Mouse (Mus musculus): ENCODE data around the gene Otud7a. TPM values are rescaled to one million over a fixed set of nuclear protein-coding genes. Genes with fewer than 3 reads are reported as not detected.

The Otud7a gene
- total and polyA plus RNA-seq, 3 experiments: not detected

DNA sequence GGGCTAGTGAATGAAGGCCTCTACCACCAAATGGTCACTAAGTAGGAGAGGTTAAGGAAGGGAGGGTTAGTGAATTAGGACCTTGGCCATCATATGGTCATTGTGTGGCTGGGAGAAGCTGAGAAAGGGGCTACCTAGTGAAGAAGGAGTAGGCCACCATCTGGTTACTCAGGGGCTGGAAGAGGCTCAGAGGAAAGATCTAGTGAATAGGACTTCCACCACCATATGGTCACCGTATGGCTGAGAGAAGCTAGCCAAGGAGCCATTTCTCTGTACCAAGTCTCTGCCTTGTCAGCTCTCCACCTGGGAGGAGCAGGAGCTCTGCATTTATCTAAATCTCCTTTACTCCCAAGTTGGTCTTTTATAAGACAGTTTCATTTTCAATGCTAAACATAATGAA, 75.7 kb downstream of the Otud7a start:
- H3K9ac ChIP-seq (ENCODE audit: control insufficient read depth, low read depth, low read length, poor library complexity, severe bottlenecking): no peak overlapping the region
- H3K9me3 ChIP-seq (replicated peaks; ENCODE audit: insufficient read depth, low read length): no peaks in the 10 kb centered on the region
- no peaks in the 10 kb centered on the region for H3K79me2 ChIP-seq (ENCODE audit: control insufficient read depth, insufficient read depth, low read length, poor library complexity)
- no peak for DNase-seq (ENCODE audit: low read depth, low spot score)
- no peaks in the 10 kb centered on the region for H3K27me3 ChIP-seq (ENCODE audit: control insufficient read depth in 1 of 2, insufficient read depth in 2 of 2, low read length in 2 of 2)
- TF ChIP-seq NRF1 (IDR thresholded peaks at IDR 0.05; ENCODE audit: insufficient read depth, low read depth, low read length, poor library complexity, severe bottlenecking): no peak
- no peak for TF ChIP-seq MYC (IDR thresholded peaks at IDR 0.05; ENCODE audit: low read depth, low read length)
- H3K4me3 ChIP-seq (ENCODE audit: control insufficient read depth in 1 of 2, insufficient read depth in 1 of 2, low read depth in 2 of 2, low read length in 2 of 2): no peak overlapping the region
- no peak overlapping the region for H3K27ac ChIP-seq (ENCODE audit: control insufficient read depth, low read depth, low read length)
- H3K36me3 ChIP-seq (ENCODE audit: control insufficient read depth in 1 of 2, insufficient read depth in 2 of 2, low read length in 2 of 2): no peaks in the 10 kb centered on the region
- no peaks in the 10 kb centered on the region for H3K4me1 ChIP-seq (ENCODE audit: control insufficient read depth in 1 of 2, insufficient read depth in 2 of 2, low read length in 2 of 2)

DNA sequence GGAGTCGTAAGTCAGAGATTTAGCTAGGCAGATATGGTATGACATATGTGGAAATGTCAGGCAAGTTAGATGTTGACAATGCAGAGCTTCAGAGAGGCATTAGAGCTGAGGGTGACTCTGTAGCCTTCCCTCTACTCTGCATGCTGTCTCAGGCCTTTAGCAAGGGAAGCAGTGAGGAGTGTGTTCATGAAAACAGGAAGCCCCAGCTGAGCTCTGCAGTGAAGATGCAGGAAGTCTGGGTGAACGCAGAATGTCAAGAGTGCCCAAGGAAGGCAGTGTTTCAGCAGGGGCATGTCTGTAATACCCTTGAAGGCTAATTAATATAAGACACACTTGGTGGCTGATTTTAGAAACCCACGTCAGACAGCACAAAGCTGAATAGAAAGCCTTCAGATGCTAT, 77.9 kb downstream of the Otud7a start:
- Histone ChIP-seq H3K27ac (ENCODE audit: control insufficient read depth, low read depth, low read length) (no peak overlapping the region), H3K36me3 (ENCODE audit: control insufficient read depth in 1 of 2, insufficient read depth in 2 of 2, low read length in 2 of 2) (no peaks in the 10 kb centered on the region), H3K27me3 (ENCODE audit: control insufficient read depth in 1 of 2, insufficient read depth in 2 of 2, low read length in 2 of 2) (no peaks in the 10 kb centered on the region), H3K9me3 (replicated peaks; ENCODE audit: insufficient read depth, low read length) (no peaks in the 10 kb centered on the region), H3K79me2 (ENCODE audit: control insufficient read depth, insufficient read depth, low read length, poor library complexity) (no peaks in the 10 kb centered on the region), H3K4me1 (ENCODE audit: control insufficient read depth in 1 of 2, insufficient read depth in 2 of 2, low read length in 2 of 2) (no peaks in the 10 kb centered on the region), H3K4me3 (ENCODE audit: control insufficient read depth in 1 of 2, insufficient read depth in 1 of 2, low read depth in 2 of 2, low read length in 2 of 2) (no peak overlapping the region), H3K9ac (ENCODE audit: control insufficient read depth, low read depth, low read length, poor library complexity, severe bottlenecking) (no peak overlapping the region)
- TF ChIP-seq POLR2AphosphoS2 (IDR thresholded peaks at IDR 0.05; ENCODE audit: low read length) (no peak), MYC (IDR thresholded peaks at IDR 0.05; ENCODE audit: low read depth, low read length) (no peak), MAZ (IDR thresholded peaks at IDR 0.05; ENCODE audit: low read depth, low read length) (no peak), CHD2 (IDR thresholded peaks at IDR 0.05; ENCODE audit: low read length) (no peak), MEF2A (IDR thresholded peaks at IDR 0.05; ENCODE audit: extremely low read depth, insufficient replicate concordance, low read depth, low read length, poor library complexity, severe bottlenecking) (no peak), NRF1 (IDR thresholded peaks at IDR 0.05; ENCODE audit: insufficient read depth, low read depth, low read length, poor library complexity, severe bottlenecking) (no peak), GABPA (IDR thresholded peaks at IDR 0.05; ENCODE audit: low read depth, low read length) (no peak), USF1 (IDR thresholded peaks at IDR 0.05; ENCODE audit: low read depth, low read length) (no peak), HCFC1 (IDR thresholded peaks at IDR 0.05; ENCODE audit: low read depth, low read length) (no peak), RCOR1 (IDR thresholded peaks at IDR 0.05; ENCODE audit: low read depth, low read length) (no peak)
- DNase-seq (ENCODE audit: low read depth, low spot score): no peak

DNA sequence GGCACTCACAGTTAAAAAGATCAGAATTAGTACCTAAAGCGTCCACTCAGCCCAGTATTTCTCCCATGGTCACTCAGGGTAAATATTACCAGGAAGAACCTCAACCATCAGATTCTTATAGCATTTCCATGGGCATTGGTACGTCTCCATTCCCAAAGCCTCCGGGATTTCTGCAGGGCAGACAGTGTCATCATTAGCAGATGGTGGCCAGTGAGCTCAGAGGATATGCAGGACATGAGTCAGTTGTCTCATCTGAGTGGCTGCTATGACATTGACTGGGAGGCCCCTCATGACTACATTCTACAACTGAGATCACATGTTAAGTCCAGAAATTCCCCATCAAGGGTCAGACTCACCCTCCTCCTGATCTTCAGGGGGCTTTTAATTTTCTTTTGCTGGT, 78.5 kb downstream of the Otud7a start:
- H3K4me3 ChIP-seq (ENCODE audit: control insufficient read depth in 1 of 2, insufficient read depth in 1 of 2, low read depth in 2 of 2, low read length in 2 of 2): no peak overlapping the region
- H3K36me3 ChIP-seq (ENCODE audit: control insufficient read depth in 1 of 2, insufficient read depth in 2 of 2, low read length in 2 of 2): no peaks in the 10 kb centered on the region
- H3K27ac ChIP-seq (ENCODE audit: control insufficient read depth, low read depth, low read length): no peak overlapping the region
- DNase-seq (ENCODE audit: low read depth, low spot score): no peak
- no peaks in the 10 kb centered on the region for H3K9me3 ChIP-seq (replicated peaks; ENCODE audit: insufficient read depth, low read length)
- TF ChIP-seq SMC3 (IDR thresholded peaks at IDR 0.05; ENCODE audit: low read depth, low read length): no peak
- no peak for TF ChIP-seq NELFE (IDR thresholded peaks at IDR 0.05; ENCODE audit: low read depth, low read length)
- TF ChIP-seq GATA1 (IDR thresholded peaks at IDR 0.05; ENCODE audit: low read depth, low read length): no peak
- H3K27me3 ChIP-seq (ENCODE audit: control insufficient read depth in 1 of 2, insufficient read depth in 2 of 2, low read length in 2 of 2): no peaks in the 10 kb centered on the region
- H3K9ac ChIP-seq (ENCODE audit: control insufficient read depth, low read depth, low read length, poor library complexity, severe bottlenecking): no peak overlapping the region
- H3K4me1 ChIP-seq (ENCODE audit: control insufficient read depth in 1 of 2, insufficient read depth in 2 of 2, low read length in 2 of 2): no peaks in the 10 kb centered on the region
- no peaks in the 10 kb centered on the region for H3K79me2 ChIP-seq (ENCODE audit: control insufficient read depth, insufficient read depth, low read length, poor library complexity)
